Mouse (Mus musculus) limb, embryonic 10.5 days (tissue): ENCODE measurements around the gene Ppp1r11. TPM values are rescaled to one million over a fixed set of nuclear protein-coding genes. Genes with fewer than 3 reads are reported as not detected.

Experiments used
- DNase-seq: peaks from one replicate; pipeline ENCODE4 v3.0.0-alpha.2; 2017; ENCODE audit warnings: low spot score
- H3K27ac ChIP-seq: fragments of 300-500 bp; sonication (generic); 2 replicates; pipeline ENCODE4 v1.5.1; 2016; ENCODE audit warnings: mild to moderate bottlenecking
- H3K27me3 ChIP-seq: fragments of 300-500 bp; sonication (generic); 2 replicates; pipeline ENCODE4 v1.6.1; 2016; ENCODE audit warnings: low read depth, mild to moderate bottlenecking; ENCODE audit not compliant: poor library complexity, severe bottlenecking
- H3K36me3 ChIP-seq: fragments of 300-500 bp; sonication (generic); 2 replicates; pipeline ENCODE4 v1.6.1; 2016; ENCODE audit warnings: mild to moderate bottlenecking, moderate library complexity
- H3K4me1 ChIP-seq: fragments of 300-500 bp; sonication (generic); 2 replicates; pipeline ENCODE4 v1.6.1; 2016
- H3K4me3 ChIP-seq: fragments of 300-500 bp; sonication (generic); 2 replicates; pipeline ENCODE4 v1.5.1; 2016; ENCODE audit warnings: mild to moderate bottlenecking, moderate library complexity
- H3K9me3 ChIP-seq: fragments of 300-500 bp; sonication (generic); replicated peaks from 2 replicates; pipeline ENCODE4 v1.6.1; 2016; ENCODE audit warnings: mild to moderate bottlenecking
- WGBS: fragments of 180-500 bp; shearing (Covaris S2); methylation state at CpG from one replicate; pipeline ENCODE4 v1.1.7; 2016; 5-methylcytosine and 5-hydroxymethylcytosine counted together
- polyA plus RNA-seq: library from polyadenylated mRNA; unstranded; fragments of >200 nt; fragmentation: Nextera tagmentation; extraction: Ambion mirVana; gene quantifications from 2 replicates; pipeline ENCODE4 v1.2.1, GENCODE M21; 2016

Gene Ppp1r11
- polyA plus RNA-seq, 1 experiment from 2014 or later, result 152 TPM

GRCm38 (mm10) chr17:36929236-36929932 lies 22.2 kb downstream of the Ppp1r11 start:
- Histone ChIP-seq H3K36me3 (no peaks in the 10 kb centered on the region), H3K4me3 (no peak overlapping the region), H3K4me1 (no peaks in the 10 kb centered on the region), H3K9me3 (no peaks in the 10 kb centered on the region), H3K27me3 (no peaks in the 10 kb centered on the region), H3K27ac (no peak overlapping the region)
- 78% methylated on average over 12 of the region's 12 CpGs for WGBS
- no peak for DNase-seq

- DNase-seq, result no peak
- no peak overlapping the region for H3K27ac ChIP-seq
- H3K36me3 ChIP-seq, result no peaks in the 10 kb centered on the region
- H3K4me3 ChIP-seq, result no peak overlapping the region
- H3K27me3 ChIP-seq, result no peaks in the 10 kb centered on the region
- no peaks in the 10 kb centered on the region for H3K9me3 ChIP-seq
- no peaks in the 10 kb centered on the region for H3K4me1 ChIP-seq
- whole genome bisulfite sequencing, result 54% methylated on average over 10 of the region's 10 CpGs
These were observed 23.9 kb downstream of the Ppp1r11 start for GRCm38 (mm10) chr17:36927496-36928120.

GRCm38 (mm10) chr17:36923491-36923890 lies 28.1 kb downstream of the Ppp1r11 start:
- Histone ChIP-seq H3K9me3 (no peaks in the 10 kb centered on the region), H3K4me3 (no peak overlapping the region), H3K27me3 (no peaks in the 10 kb centered on the region), H3K4me1 (no peaks in the 10 kb centered on the region), H3K27ac (no peak overlapping the region), H3K36me3 (no peaks in the 10 kb centered on the region)
- DNase-seq, result no peak
- WGBS, result 72% methylated on average over 4 of the region's 4 CpGs

GRCm38 (mm10) chr17:36922715-36923114 lies 28.8 kb downstream of the Ppp1r11 start:
- 90% methylated on average over 4 of the region's 4 CpGs for WGBS
- Histone ChIP-seq H3K36me3 (no peaks in the 10 kb centered on the region), H3K27ac (no peak overlapping the region), H3K4me1 (no peaks in the 10 kb centered on the region), H3K9me3 (no peaks in the 10 kb centered on the region), H3K4me3 (no peak overlapping the region), H3K27me3 (no peaks in the 10 kb centered on the region)
- no peak for DNase-seq

- no peak for DNase-seq
- 47% methylated on average over 15 of the region's 15 CpGs for WGBS
- H3K36me3 ChIP-seq, result no peaks in the 10 kb centered on the region
- no peak overlapping the region for H3K4me3 ChIP-seq
- H3K4me1 ChIP-seq, result no peaks in the 10 kb centered on the region
- no peak overlapping the region for H3K27ac ChIP-seq
- no peaks in the 10 kb centered on the region for H3K9me3 ChIP-seq
- no peaks in the 10 kb centered on the region for H3K27me3 ChIP-seq
These were observed 31.3 kb downstream of the Ppp1r11 start for GRCm38 (mm10) chr17:36920239-36920638.

GRCm38 (mm10) chr17:36915076-36915475 lies 36.5 kb downstream of the Ppp1r11 start:
- H3K4me1 ChIP-seq, result no peaks in the 10 kb centered on the region
- H3K9me3 ChIP-seq, result no peaks in the 10 kb centered on the region
- H3K27ac ChIP-seq, result no peak overlapping the region
- peak; percentile 74 for DNase-seq
- H3K27me3 ChIP-seq, result no peaks in the 10 kb centered on the region
- 16% methylated on average over 9 of the region's 9 CpGs for WGBS
- H3K4me3 ChIP-seq, result no peak overlapping the region
- no peaks in the 10 kb centered on the region for H3K36me3 ChIP-seq

- H3K4me3 ChIP-seq, result no peak overlapping the region
These were observed 37.4 kb downstream of the Ppp1r11 start for GRCm38 (mm10) chr17:36914108-36914507.

GRCm38 (mm10) chr17:36912031-36912430 lies 39.5 kb downstream of the Ppp1r11 start:
- WGBS, result 85% methylated on average over 2 of the region's 2 CpGs
- no peaks in the 10 kb centered on the region for H3K36me3 ChIP-seq
- no peak overlapping the region for H3K27ac ChIP-seq
- no peak overlapping the region for H3K4me3 ChIP-seq
- H3K4me1 ChIP-seq, result no peaks in the 10 kb centered on the region
- no peak for DNase-seq
- no peaks in the 10 kb centered on the region for H3K9me3 ChIP-seq
- no peaks in the 10 kb centered on the region for H3K27me3 ChIP-seq

More at GRCm38 (mm10) chr17:36914108-36914507, 37.4 kb downstream of the Ppp1r11 start:
- no peaks in the 10 kb centered on the region for H3K27me3 ChIP-seq
- DNase-seq, result peak; percentile 71
- no peaks in the 10 kb centered on the region for H3K9me3 ChIP-seq
- no peaks in the 10 kb centered on the region for H3K36me3 ChIP-seq
- WGBS, result 17% methylated on average over 2 of the region's 2 CpGs
- no peak overlapping the region for H3K27ac ChIP-seq
- H3K4me1 ChIP-seq, result no peaks in the 10 kb centered on the region

GRCm38 (mm10) chr17:36909802-36910201 lies 41.7 kb downstream of the Ppp1r11 start:
- H3K4me3 ChIP-seq, result no peak overlapping the region
- H3K9me3 ChIP-seq, result no peaks in the 10 kb centered on the region
- DNase-seq, result no peak
- no peaks in the 10 kb centered on the region for H3K4me1 ChIP-seq
- no peaks in the 10 kb centered on the region for H3K36me3 ChIP-seq
- WGBS, result 57% methylated on average over 4 of the region's 4 CpGs
- H3K27me3 ChIP-seq, result no peaks in the 10 kb centered on the region
- no peak overlapping the region for H3K27ac ChIP-seq

GRCm38 (mm10) chr17:36908235-36908634 lies 43.3 kb downstream of the Ppp1r11 start:
- Histone ChIP-seq H3K36me3 (no peaks in the 10 kb centered on the region), H3K27ac (no peak overlapping the region), H3K4me1 (no peaks in the 10 kb centered on the region), H3K9me3 (no peaks in the 10 kb centered on the region), H3K27me3 (no peaks in the 10 kb centered on the region), H3K4me3 (no peak overlapping the region)
- 36% methylated on average over 1 of the region's 1 CpGs for WGBS
- no peak for DNase-seq

- no peak for DNase-seq
- no peaks in the 10 kb centered on the region for H3K36me3 ChIP-seq
- no peaks in the 10 kb centered on the region for H3K27me3 ChIP-seq
- WGBS, result 81% methylated on average over 3 of the region's 3 CpGs
- no peak overlapping the region for H3K27ac ChIP-seq
- no peaks in the 10 kb centered on the region for H3K4me1 ChIP-seq
- H3K9me3 ChIP-seq, result no peaks in the 10 kb centered on the region
- no peak overlapping the region for H3K4me3 ChIP-seq
These were observed 47.9 kb downstream of the Ppp1r11 start for GRCm38 (mm10) chr17:36903651-36904050.

GRCm38 (mm10) chr17:36900691-36901090 lies 50.9 kb downstream of the Ppp1r11 start:
- Histone ChIP-seq H3K4me3 (no peak overlapping the region), H3K27me3 (no peaks in the 10 kb centered on the region), H3K36me3 (no peaks in the 10 kb centered on the region), H3K9me3 (no peaks in the 10 kb centered on the region), H3K27ac (no peak overlapping the region), H3K4me1 (no peaks in the 10 kb centered on the region)
- DNase-seq, result no peak
- 35% methylated on average over 1 of the region's 1 CpGs for WGBS

GRCm38 (mm10) chr17:36900001-36900400 lies 51.5 kb downstream of the Ppp1r11 start:
- H3K36me3 ChIP-seq, result no peaks in the 10 kb centered on the region
- no peaks in the 10 kb centered on the region for H3K4me1 ChIP-seq
- no peak for DNase-seq
- no peaks in the 10 kb centered on the region for H3K27me3 ChIP-seq
- 83% methylated on average over 5 of the region's 5 CpGs for WGBS
- no peak overlapping the region for H3K4me3 ChIP-seq
- no peak overlapping the region for H3K27ac ChIP-seq
- no peaks in the 10 kb centered on the region for H3K9me3 ChIP-seq
